Mouse (Mus musculus): Measurements from ENCODE around the gene Mgat1.

The Mgat1 gene

GRCm38 (mm10) chr11:49242944-49243626, 906 bp upstream of the Mgat1 start:
- no peak for DNase-seq

- no peak for DNase-seq
Observed at GRCm38 (mm10) chr11:49244595-49244930, 572 bp downstream of the Mgat1 start.

GRCm38 (mm10) chr11:49245176-49245575, 1.2 kb downstream of the Mgat1 start:
- DNase-seq, result peak; percentile 62 to 69

- peak; percentile 4 to 35 for DNase-seq
Observed at GRCm38 (mm10) chr11:49245634-49246415, 1.8 kb downstream of the Mgat1 start.

GRCm38 (mm10) chr11:49246523-49246922, 2.5 kb downstream of the Mgat1 start:
- no peak for DNase-seq

- peak in 1 of 2 experiments; percentile 12 for DNase-seq
Observed at GRCm38 (mm10) chr11:49247255-49247654, 3.3 kb downstream of the Mgat1 start.

- peak; percentile 76 to 86 for DNase-seq
Observed at GRCm38 (mm10) chr11:49248226-49248973, 4.4 kb downstream of the Mgat1 start.

GRCm38 (mm10) chr11:49248974-49249700, 5.1 kb downstream of the Mgat1 start:
- no peak for DNase-seq

- DNase-seq, result peak; percentile 43 to 55
Observed at GRCm38 (mm10) chr11:49249811-49250421, 5.9 kb downstream of the Mgat1 start.

- DNase-seq, result peak; percentile 94 to 97
Observed at GRCm38 (mm10) chr11:49250422-49251379, 6.7 kb downstream of the Mgat1 start.

GRCm38 (mm10) chr11:49251380-49251761, 7.4 kb downstream of the Mgat1 start:
- peak in 1 of 2 experiments; percentile 4 for DNase-seq

- peak in 1 of 2 experiments; percentile 3 for DNase-seq
Observed at GRCm38 (mm10) chr11:49252048-49252447, 8.1 kb downstream of the Mgat1 start.

GRCm38 (mm10) chr11:49253035-49253434, 9.0 kb downstream of the Mgat1 start:
- peak in 1 of 2 experiments; percentile 28 for DNase-seq

- no peak for DNase-seq
Observed at GRCm38 (mm10) chr11:49259296-49259695, 15.3 kb downstream of the Mgat1 start.

GRCm38 (mm10) chr11:49259829-49260228, 15.8 kb downstream of the Mgat1 start:
- no peak for DNase-seq

- DNase-seq, result peak in 1 of 2 experiments; percentile 46
Observed at GRCm38 (mm10) chr11:49260598-49261312, 16.8 kb downstream of the Mgat1 start.

GRCm38 (mm10) chr11:49261313-49261855, 17.4 kb downstream of the Mgat1 start:
- DNase-seq, result no peak

- no peak for DNase-seq
Observed at GRCm38 (mm10) chr11:49262286-49262685, 18.3 kb downstream of the Mgat1 start.

- no peak for DNase-seq
Observed at GRCm38 (mm10) chr11:49263149-49263548, 19.2 kb downstream of the Mgat1 start.

- no peak for DNase-seq
Observed at GRCm38 (mm10) chr11:49264081-49264480, 20.1 kb downstream of the Mgat1 start.

Data from lung, postnatal 4 days (tissue).